Mouse (Mus musculus) lung, embryonic 16.5 days (tissue): ENCODE results near the gene Idh1. TPM values are rescaled to one million over a fixed set of nuclear protein-coding genes. Genes with fewer than 3 reads are reported as not detected.
"Not testable (repeated sequence)": the region's sequence is repeated elsewhere in the genome, so short reads cannot be mapped to it uniquely, and the experiment has no call there.

Experiments used
- ATAC-seq: fragments of 200-750 bp; cut with Nextera tagmentation; 2 replicates; pipeline ENCODE4 v1.8.0; 2017; ENCODE audit warnings: low read depth, mild to moderate bottlenecking, moderate library complexity
- H3K27ac ChIP-seq: fragments of 300-500 bp; sonication (generic); 2 replicates; pipeline ENCODE4 v1.5.1; 2014; ENCODE audit warnings: mild to moderate bottlenecking, control low read depth, low read length
- H3K27me3 ChIP-seq: fragments of 300-500 bp; sonication (generic); 2 replicates; pipeline ENCODE4 v1.6.1; 2014; ENCODE audit warnings: low read depth, low read length, mixed read lengths; ENCODE audit not compliant: control insufficient read depth, insufficient read depth
- H3K36me3 ChIP-seq: fragments of 300-500 bp; sonication (generic); 2 replicates; pipeline ENCODE4 v1.6.1; 2014; ENCODE audit warnings: low read length; ENCODE audit not compliant: control insufficient read depth, insufficient read depth
- H3K4me1 ChIP-seq: fragments of 300-500 bp; sonication (generic); replicated peaks from 2 replicates; pipeline ENCODE4 v1.6.1; 2014; ENCODE audit warnings: low read length, mixed read lengths; ENCODE audit not compliant: control insufficient read depth, insufficient read depth
- H3K4me2 ChIP-seq: fragments of 300-500 bp; sonication (generic); 2 replicates; pipeline ENCODE4 v1.6.1; 2014; ENCODE audit warnings: low read depth, low read length, control low read depth
- H3K4me3 ChIP-seq: fragments of 300-500 bp; sonication (generic); 2 replicates; pipeline ENCODE4 v1.5.1; 2014; ENCODE audit warnings: mild to moderate bottlenecking, low read length, control low read depth
- H3K9ac ChIP-seq: fragments of 300-500 bp; sonication (generic); 2 replicates; pipeline ENCODE4 v1.6.1; 2014; ENCODE audit warnings: low read length, control low read depth
- H3K9me3 ChIP-seq: fragments of 300-500 bp; sonication (generic); 2 replicates; pipeline ENCODE4 v1.6.1; 2016; ENCODE audit warnings: low read length; ENCODE audit not compliant: control insufficient read depth
- whole genome bisulfite sequencing: fragments of 180-500 bp; shearing (Covaris S2); extraction: QIAGEN DNeasy Blood & Tissue Kit; methylation state at CpG from one replicate; pipeline ENCODE4 v1.1.7; 2014; 5-methylcytosine and 5-hydroxymethylcytosine counted together
- polyA plus RNA-seq: library from polyadenylated mRNA; unstranded; fragments of >200 nt; fragmentation: Nextera tagmentation; extraction: Ambion mirVana; gene quantifications from 2 replicates; pipeline ENCODE4 v1.2.1, GENCODE M21; 2015

Gene Idh1
- polyA plus RNA-seq = 118 and 121 TPM in 2 replicates

- H3K4me3 ChIP-seq = peak within 1 kb of the TSS; percentile 96
- peaks cover 2% of the 10 kb centered on the region; the same call in 1 of the 2 replicates for H3K36me3 ChIP-seq
- under 1% methylated on average over 67 of the region's 71 CpGs for WGBS
- H3K27ac ChIP-seq = peak within 1 kb of the TSS; percentile 84
- no peaks in the 10 kb centered on the region for H3K9me3 ChIP-seq
- peak within 1 kb of the TSS; percentile 90 for H3K9ac ChIP-seq
- peak within 1 kb of the TSS; percentile 90 for H3K4me2 ChIP-seq
- ATAC-seq = peak; percentile 100
- peaks cover 11% of the 10 kb centered on the region for H3K4me1 ChIP-seq
- no peaks in the 10 kb centered on the region for H3K27me3 ChIP-seq
These were observed at the start of gene Idh1, which contains the start of gene Pikfyve for GRCm38 (mm10) chr1:65186287-65187073. Gene Idh1, minus strand, starts transcription at chr1:65186500. Gene Pikfyve, plus strand, starts transcription at chr1:65186683.

GRCm38 (mm10) chr1:65230566-65230965 is 44.3 kb upstream of the Idh1 start:
- H3K4me3 ChIP-seq = no peak overlapping the region
- H3K36me3 ChIP-seq = peaks cover 12% of the 10 kb centered on the region
- no peaks in the 10 kb centered on the region for H3K9me3 ChIP-seq
- H3K4me2 ChIP-seq = no peak overlapping the region
- WGBS = 86% methylated on average over 1 of the region's 1 CpGs
- no peaks in the 10 kb centered on the region for H3K27me3 ChIP-seq
- ATAC-seq = no peak
- no peaks in the 10 kb centered on the region for H3K4me1 ChIP-seq
- H3K27ac ChIP-seq = no peak overlapping the region
- H3K9ac ChIP-seq = no peak overlapping the region

GRCm38 (mm10) chr1:65229768-65230167 is 43.5 kb upstream of the Idh1 start:
- not testable (repeated sequence) for H3K27ac ChIP-seq, ATAC-seq, H3K9ac ChIP-seq, H3K4me1 ChIP-seq, H3K4me2 ChIP-seq, H3K9me3 ChIP-seq, H3K4me3 ChIP-seq, H3K27me3 ChIP-seq, H3K36me3 ChIP-seq
- 86% methylated on average over 3 of the region's 3 CpGs for WGBS

- no peaks in the 10 kb centered on the region for H3K27me3 ChIP-seq
- no peaks in the 10 kb centered on the region for H3K9me3 ChIP-seq
- no peak for ATAC-seq
- no peak overlapping the region for H3K4me3 ChIP-seq
- no peak overlapping the region for H3K4me2 ChIP-seq
- WGBS = 91% methylated on average over 2 of the region's 2 CpGs
- H3K27ac ChIP-seq = no peak overlapping the region
- no peaks in the 10 kb centered on the region for H3K4me1 ChIP-seq
- H3K9ac ChIP-seq = no peak overlapping the region
- H3K36me3 ChIP-seq = peaks cover 10% of the 10 kb centered on the region
These were observed 41.4 kb upstream of the Idh1 start for GRCm38 (mm10) chr1:65227681-65228080.

GRCm38 (mm10) chr1:65223654-65224053 is 37.4 kb upstream of the Idh1 start:
- Histone ChIP-seq H3K9me3 (no peaks in the 10 kb centered on the region), H3K4me2 (no peak overlapping the region), H3K4me1 (no peaks in the 10 kb centered on the region), H3K9ac (no peak overlapping the region), H3K4me3 (no peak overlapping the region), H3K36me3 (peaks cover 12% of the 10 kb centered on the region), H3K27me3 (no peaks in the 10 kb centered on the region), H3K27ac (no peak overlapping the region)
- ATAC-seq = no peak
- 90% methylated on average over 2 of the region's 2 CpGs for WGBS

GRCm38 (mm10) chr1:65217972-65218371 is 31.7 kb upstream of the Idh1 start:
- no peaks in the 10 kb centered on the region for H3K4me1 ChIP-seq
- no peak overlapping the region for H3K4me3 ChIP-seq
- no peaks in the 10 kb centered on the region for H3K9me3 ChIP-seq
- no peaks in the 10 kb centered on the region for H3K27me3 ChIP-seq
- H3K36me3 ChIP-seq = peaks cover 5% of the 10 kb centered on the region
- H3K27ac ChIP-seq = no peak overlapping the region
- H3K9ac ChIP-seq = no peak overlapping the region
- ATAC-seq = no peak
- WGBS = 97% methylated on average over 1 of the region's 1 CpGs
- no peak overlapping the region for H3K4me2 ChIP-seq

- 73% methylated on average over 2 of the region's 2 CpGs for WGBS
These were observed 31.3 kb upstream of the Idh1 start for GRCm38 (mm10) chr1:65217567-65217966.

GRCm38 (mm10) chr1:65213214-65213613 is 26.9 kb upstream of the Idh1 start:
- WGBS = 85% methylated on average over 2 of the region's 2 CpGs
- H3K4me1 ChIP-seq = no peaks in the 10 kb centered on the region

More at GRCm38 (mm10) chr1:65217567-65217966, 31.3 kb upstream of the Idh1 start:
- Histone ChIP-seq H3K4me3 (no peak overlapping the region), H3K27ac (no peak overlapping the region), H3K9ac (no peak overlapping the region), H3K36me3 (peaks cover 5% of the 10 kb centered on the region), H3K4me2 (no peak overlapping the region), H3K4me1 (no peaks in the 10 kb centered on the region), H3K9me3 (no peaks in the 10 kb centered on the region), H3K27me3 (no peaks in the 10 kb centered on the region)
- no peak for ATAC-seq

GRCm38 (mm10) chr1:65204299-65204698 is 18.0 kb upstream of the Idh1 start:
- WGBS = 83% methylated on average over 1 of the region's 1 CpGs
- H3K4me3 ChIP-seq = no peak overlapping the region
- no peak for ATAC-seq
- H3K9me3 ChIP-seq = 0 out of 2 replicates have a peak, but pooled peaks cover 2% of the 10 kb centered on the region
- H3K36me3 ChIP-seq = peaks cover 20% of the 10 kb centered on the region
- no peaks in the 10 kb centered on the region for H3K4me1 ChIP-seq
- H3K27ac ChIP-seq = no peak overlapping the region
- H3K4me2 ChIP-seq = no peak overlapping the region
- no peak overlapping the region for H3K9ac ChIP-seq
- H3K27me3 ChIP-seq = no peaks in the 10 kb centered on the region

More at GRCm38 (mm10) chr1:65213214-65213613, 26.9 kb upstream of the Idh1 start:
- Histone ChIP-seq H3K4me2 (no peak overlapping the region), H3K27me3 (no peaks in the 10 kb centered on the region), H3K27ac (no peak overlapping the region), H3K4me3 (no peak overlapping the region), H3K9ac (no peak overlapping the region), H3K9me3 (peaks cover 6% of the 10 kb centered on the region; the same call in 1 of the 2 replicates), H3K36me3 (peaks cover 13% of the 10 kb centered on the region)
- no peak for ATAC-seq
